Mouse (Mus musculus) heart, embryonic 15.5 days (tissue): ENCODE measurements around the gene Dph5. TPM values are rescaled to one million over a fixed set of nuclear protein-coding genes. Genes with fewer than 3 reads are reported as not detected.

Experiments
- ATAC-seq: fragments of 200-750 bp; cut with Nextera tagmentation; replicated peaks from 2 replicates; pipeline ENCODE4 v1.8.0; 2017; ENCODE audit warnings: low read depth, moderate TSS enrichment; ENCODE audit not compliant: insufficient number of reproducible peaks, insufficient read depth, low FRiP score
- H3K27ac ChIP-seq: fragments of 300-500 bp; sonication (generic); 2 replicates; pipeline ENCODE4 v1.5.1; 2015; ENCODE audit warnings: mild to moderate bottlenecking, inconsistent platforms
- H3K27me3 ChIP-seq: fragments of 300-500 bp; sonication (generic); 2 replicates; pipeline ENCODE4 v1.6.1; 2015; ENCODE audit warnings: inconsistent platforms
- H3K36me3 ChIP-seq: fragments of 300-500 bp; sonication (generic); 2 replicates; pipeline ENCODE4 v1.6.1; 2015; ENCODE audit warnings: mild to moderate bottlenecking, inconsistent platforms
- H3K4me1 ChIP-seq: fragments of 300-500 bp; sonication (generic); replicated peaks from 2 replicates; pipeline ENCODE4 v1.6.1; 2015; ENCODE audit warnings: inconsistent platforms
- H3K4me2 ChIP-seq: fragments of 300-500 bp; sonication (generic); 2 replicates; pipeline ENCODE4 v1.6.1; 2015; ENCODE audit warnings: inconsistent platforms, mild to moderate bottlenecking, moderate library complexity
- H3K4me3 ChIP-seq: fragments of 300-500 bp; sonication (generic); 2 replicates; pipeline ENCODE4 v1.5.1; 2015; ENCODE audit warnings: mild to moderate bottlenecking, inconsistent platforms
- H3K9ac ChIP-seq: fragments of 300-500 bp; sonication (generic); 2 replicates; pipeline ENCODE4 v1.6.1; 2015; ENCODE audit warnings: mild to moderate bottlenecking, inconsistent platforms
- H3K9me3 ChIP-seq: fragments of 300-500 bp; sonication (generic); replicated peaks from 2 replicates; pipeline ENCODE4 v1.6.1; 2016; ENCODE audit warnings: inconsistent platforms
- WGBS: fragments of 180-500 bp; shearing (Covaris S2); methylation state at CpG from one replicate; pipeline ENCODE4 v1.1.7; 2015; ENCODE audit warnings: mixed read lengths; 5-methylcytosine and 5-hydroxymethylcytosine counted together
- polyA plus RNA-seq: library from polyadenylated mRNA; unstranded; fragments of >200 nt; fragmentation: Nextera tagmentation; extraction: Ambion mirVana; gene quantifications from 2 replicates; pipeline ENCODE4 v1.2.1, GENCODE M21; 2015

The Dph5 gene
- polyA plus RNA-seq, 1 experiment from 2014 or later, result 15.2 TPM

- peaks cover 6% of the 10 kb centered on the region for H3K36me3 ChIP-seq
- 86% methylated on average over 10 of the region's 10 CpGs for WGBS
Measured at GRCm38 (mm10) chr3:115937807-115938206, 50.2 kb downstream of the Dph5 start.

GRCm38 (mm10) chr3:115940510-115940909, 52.9 kb downstream of the Dph5 start:
- WGBS, result 73% methylated on average over 4 of the region's 4 CpGs
- Histone ChIP-seq H3K27ac (no peak overlapping the region), H3K27me3 (no peaks in the 10 kb centered on the region), H3K4me2 (no peak overlapping the region), H3K36me3 (peaks cover 28% of the 10 kb centered on the region), H3K4me3 (no peak overlapping the region), H3K9ac (no peak overlapping the region), H3K4me1 (no peaks in the 10 kb centered on the region), H3K9me3 (no peaks in the 10 kb centered on the region)
- no peak for ATAC-seq

More at GRCm38 (mm10) chr3:115937807-115938206, 50.2 kb downstream of the Dph5 start:
- Histone ChIP-seq H3K27ac (no peak overlapping the region), H3K4me1 (no peaks in the 10 kb centered on the region), H3K4me2 (no peak overlapping the region), H3K9me3 (no peaks in the 10 kb centered on the region), H3K27me3 (no peaks in the 10 kb centered on the region), H3K4me3 (no peak overlapping the region), H3K9ac (no peak overlapping the region)
- ATAC-seq, result no peak

- H3K36me3 ChIP-seq, result peaks cover 35% of the 10 kb centered on the region
- no peak overlapping the region for H3K27ac ChIP-seq
- no peak overlapping the region for H3K4me2 ChIP-seq
- ATAC-seq, result no peak
- no peaks in the 10 kb centered on the region for H3K9me3 ChIP-seq
- H3K27me3 ChIP-seq, result no peaks in the 10 kb centered on the region
- H3K4me1 ChIP-seq, result no peaks in the 10 kb centered on the region
- 89% methylated on average over 8 of the region's 8 CpGs for WGBS
- no peak overlapping the region for H3K4me3 ChIP-seq
- H3K9ac ChIP-seq, result no peak overlapping the region
Measured at GRCm38 (mm10) chr3:115941464-115941863, 53.8 kb downstream of the Dph5 start.

DNA sequence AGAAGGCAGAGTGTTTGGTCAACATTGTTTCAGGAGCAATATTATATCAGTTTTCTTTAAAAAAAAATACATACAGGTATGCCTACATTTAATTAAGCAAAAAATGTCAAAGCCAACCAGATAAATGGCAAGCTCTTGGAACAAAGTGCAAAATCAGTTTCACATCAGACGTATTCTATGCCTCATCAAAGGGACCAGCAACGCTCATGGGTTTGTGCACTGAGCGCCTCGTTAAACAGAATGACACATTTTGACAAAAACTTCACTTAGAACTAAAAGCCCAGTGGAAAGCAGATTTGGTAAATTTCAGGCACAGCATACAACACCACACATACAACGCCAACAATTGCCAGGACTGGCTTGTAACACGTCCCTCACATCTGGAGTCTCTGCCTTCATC, 56.7 kb downstream of the Dph5 start:
- H3K4me3 ChIP-seq, result no peak overlapping the region
- no peak overlapping the region for H3K27ac ChIP-seq
- ATAC-seq, result no peak
- no peak overlapping the region for H3K4me2 ChIP-seq
- no peaks in the 10 kb centered on the region for H3K9me3 ChIP-seq
- peaks cover 36% of the 10 kb centered on the region for H3K36me3 ChIP-seq
- no peaks in the 10 kb centered on the region for H3K27me3 ChIP-seq
- no peak overlapping the region for H3K9ac ChIP-seq
- WGBS, result 91% methylated on average over 6 of the region's 6 CpGs
- H3K4me1 ChIP-seq, result no peaks in the 10 kb centered on the region

DNA sequence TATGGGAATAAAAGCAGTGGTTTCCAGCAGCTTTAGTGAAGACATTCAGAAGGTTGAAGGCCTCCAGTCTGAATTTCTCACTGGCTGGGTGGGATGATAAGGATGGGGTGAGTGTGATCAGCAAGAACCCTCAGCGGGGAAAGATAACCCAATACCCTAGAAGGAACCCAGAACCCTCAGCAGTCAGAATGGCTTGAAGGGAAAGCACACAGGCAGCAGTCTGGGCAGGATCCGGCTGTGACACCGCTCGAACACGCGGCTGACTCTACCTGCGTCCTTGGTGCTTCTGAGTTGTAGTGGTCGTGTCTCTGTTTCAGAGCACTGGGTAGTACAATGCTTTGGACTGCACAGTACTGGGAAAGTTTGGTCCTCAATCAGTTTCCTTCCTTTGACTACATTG, 58.6 kb downstream of the Dph5 start:
- Histone ChIP-seq H3K4me2 (no peak overlapping the region), H3K9ac (no peak overlapping the region), H3K27me3 (no peaks in the 10 kb centered on the region), H3K4me3 (no peak overlapping the region), H3K36me3 (peaks cover 38% of the 10 kb centered on the region), H3K27ac (no peak overlapping the region), H3K4me1 (no peaks in the 10 kb centered on the region), H3K9me3 (no peaks in the 10 kb centered on the region)
- no peak for ATAC-seq
- WGBS, result 88% methylated on average over 8 of the region's 8 CpGs

DNA sequence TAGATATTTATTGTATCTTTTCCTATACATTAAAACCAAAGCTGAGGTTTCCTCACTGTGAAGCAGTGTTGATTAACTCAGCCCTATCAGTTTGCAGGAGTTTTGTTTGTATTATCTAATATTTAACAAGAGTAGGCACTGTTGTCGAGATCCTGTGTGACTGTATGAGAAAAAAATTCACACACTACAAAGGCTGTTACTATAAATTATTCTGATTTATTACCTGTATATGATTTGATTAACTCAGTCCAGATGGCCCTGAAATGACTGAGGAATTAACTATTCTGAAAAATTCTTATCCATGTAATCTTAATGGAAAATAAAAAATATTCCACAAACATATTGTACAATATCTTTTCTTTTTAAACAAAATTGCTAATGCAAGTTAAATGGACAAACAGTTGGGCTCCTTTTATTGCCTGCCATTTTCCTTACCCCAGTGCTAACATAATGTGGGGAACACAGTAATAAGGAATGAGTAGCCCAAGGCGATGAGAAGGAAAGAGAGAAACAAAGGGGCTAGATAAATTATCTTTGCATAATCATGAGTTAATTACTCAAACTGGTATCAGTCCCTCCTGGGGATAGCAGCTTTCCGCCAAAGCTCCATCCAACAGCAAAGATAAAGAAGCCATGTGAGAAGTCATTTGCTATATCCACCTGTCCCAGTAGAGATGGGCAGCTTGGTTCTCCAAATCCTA, 61.7 kb downstream of the Dph5 start:
- H3K4me3 ChIP-seq, result no peak overlapping the region
- no peaks in the 10 kb centered on the region for H3K9me3 ChIP-seq
- H3K27ac ChIP-seq, result no peak overlapping the region
- H3K27me3 ChIP-seq, result no peaks in the 10 kb centered on the region
- ATAC-seq, result no peak
- 71% methylated on average over 3 of the region's 3 CpGs for WGBS
- H3K4me1 ChIP-seq, result 0 out of 2 replicates have a peak, but pooled peaks cover 2% of the 10 kb centered on the region
- H3K36me3 ChIP-seq, result peaks cover 34% of the 10 kb centered on the region
- H3K4me2 ChIP-seq, result no peak overlapping the region
- no peak overlapping the region for H3K9ac ChIP-seq

GRCm38 (mm10) chr3:115949921-115950877, 62.6 kb downstream of the Dph5 start:
- WGBS, result 82% methylated on average over 6 of the region's 6 CpGs
- H3K36me3 ChIP-seq, result peaks cover 29% of the 10 kb centered on the region
- H3K9me3 ChIP-seq, result no peaks in the 10 kb centered on the region
- H3K9ac ChIP-seq, result no peak overlapping the region
- ATAC-seq, result no peak
- H3K27me3 ChIP-seq, result no peaks in the 10 kb centered on the region
- H3K4me2 ChIP-seq, result no peak overlapping the region
- no peak overlapping the region for H3K27ac ChIP-seq
- 0 out of 2 replicates have a peak, but pooled peaks cover 2% of the 10 kb centered on the region for H3K4me1 ChIP-seq
- no peak overlapping the region for H3K4me3 ChIP-seq

DNA sequence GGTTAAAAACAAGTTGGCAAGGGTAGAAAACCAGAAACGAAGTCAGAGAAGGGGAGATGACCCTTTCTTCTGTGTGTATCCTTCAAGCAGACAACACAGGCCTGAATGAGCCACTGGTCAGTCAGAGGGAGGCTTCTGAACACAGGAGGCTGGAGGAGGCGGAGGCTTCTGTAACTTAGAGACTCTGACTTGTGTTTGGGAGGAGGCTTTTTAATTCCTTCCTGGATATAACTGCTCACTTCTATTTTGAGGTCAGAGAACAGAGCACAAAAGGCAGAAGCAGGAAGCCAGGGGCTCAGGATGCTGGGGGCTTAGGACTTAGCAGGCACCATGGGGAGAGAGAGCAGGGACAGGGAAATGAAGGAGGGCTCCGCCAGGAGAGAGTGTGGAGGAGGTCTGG, 63.6 kb downstream of the Dph5 start:
- H3K27me3 ChIP-seq, result no peaks in the 10 kb centered on the region
- peaks cover 27% of the 10 kb centered on the region for H3K36me3 ChIP-seq
- no peaks in the 10 kb centered on the region for H3K9me3 ChIP-seq
- H3K4me3 ChIP-seq, result no peak overlapping the region
- no peak overlapping the region for H3K27ac ChIP-seq
- ATAC-seq, result no peak
- 0 out of 2 replicates have a peak, but pooled peaks cover 2% of the 10 kb centered on the region for H3K4me1 ChIP-seq
- no peak overlapping the region for H3K9ac ChIP-seq
- no peak overlapping the region for H3K4me2 ChIP-seq
- WGBS, result 70% methylated on average over 3 of the region's 3 CpGs

DNA sequence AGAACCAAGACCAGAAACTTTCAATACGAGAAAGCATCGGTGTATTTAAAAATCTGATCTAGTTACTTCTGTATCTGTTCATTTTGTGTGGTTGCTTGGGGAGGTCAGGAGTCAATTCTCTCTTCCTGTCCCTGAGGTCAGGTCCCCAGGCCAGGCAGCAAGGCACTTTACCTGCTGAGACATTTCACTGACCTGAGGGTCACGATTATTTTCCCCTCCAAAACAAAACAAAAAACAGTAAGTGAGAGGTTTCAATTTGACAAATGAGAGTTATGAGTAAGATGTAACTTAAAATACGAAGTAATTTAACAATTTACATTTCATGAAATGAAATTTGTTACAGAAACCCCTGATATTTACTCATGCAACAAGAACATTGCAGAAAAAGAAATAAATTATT, 64.7 kb downstream of the Dph5 start:
- H3K9ac ChIP-seq, result no peak overlapping the region
- H3K4me1 ChIP-seq, result 0 out of 2 replicates have a peak, but pooled peaks cover 2% of the 10 kb centered on the region
- H3K4me3 ChIP-seq, result no peak overlapping the region
- peaks cover 28% of the 10 kb centered on the region; the same call in 1 of the 2 replicates for H3K36me3 ChIP-seq
- no peak overlapping the region for H3K27ac ChIP-seq
- no peak overlapping the region for H3K4me2 ChIP-seq
- ATAC-seq, result no peak
- 87% methylated on average over 4 of the region's 4 CpGs for WGBS
- no peaks in the 10 kb centered on the region for H3K27me3 ChIP-seq
- no peaks in the 10 kb centered on the region for H3K9me3 ChIP-seq

GRCm38 (mm10) chr3:115953088-115953487, 65.5 kb downstream of the Dph5 start:
- ATAC-seq, result no peak
- Histone ChIP-seq H3K4me2 (no peak overlapping the region), H3K27ac (no peak overlapping the region), H3K36me3 (peaks cover 34% of the 10 kb centered on the region; the same call in 1 of the 2 replicates), H3K9ac (no peak overlapping the region), H3K4me3 (no peak overlapping the region), H3K27me3 (no peaks in the 10 kb centered on the region), H3K4me1 (0 out of 2 replicates have a peak, but pooled peaks cover 2% of the 10 kb centered on the region), H3K9me3 (no peaks in the 10 kb centered on the region)
- 69% methylated on average over 3 of the region's 3 CpGs for WGBS

DNA sequence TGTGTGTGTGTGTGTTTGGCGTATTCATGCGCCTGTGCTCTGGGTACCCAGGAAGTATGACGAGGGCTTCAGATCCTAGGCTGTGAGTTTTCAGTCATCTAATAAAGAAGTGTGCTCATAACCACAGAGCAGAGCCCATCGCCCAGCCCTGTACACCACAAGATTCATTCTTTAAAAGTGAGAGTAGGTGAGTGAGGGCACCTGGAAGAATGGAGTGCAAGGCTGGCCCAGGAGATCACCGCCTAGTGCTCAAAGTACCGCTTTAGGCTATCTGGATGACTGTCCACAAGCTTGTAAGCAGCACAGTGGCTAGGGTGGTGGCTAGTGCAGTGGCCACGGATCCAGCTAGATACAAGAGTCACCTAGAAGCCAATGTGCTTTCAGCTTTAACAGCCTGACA, 69.6 kb downstream of the Dph5 start:
- Histone ChIP-seq H3K27me3 (no peaks in the 10 kb centered on the region), H3K4me1 (0 out of 2 replicates have a peak, but pooled peaks cover 2% of the 10 kb centered on the region), H3K36me3 (peaks cover 39% of the 10 kb centered on the region; the same call in 1 of the 2 replicates), H3K9ac (no peak overlapping the region), H3K27ac (no peak overlapping the region), H3K4me2 (no peak overlapping the region), H3K9me3 (no peaks in the 10 kb centered on the region), H3K4me3 (no peak overlapping the region)
- WGBS, result 94% methylated on average over 7 of the region's 7 CpGs
- ATAC-seq, result no peak
